Mouse (Mus musculus) bone marrow macrophage, adult 2 months (primary cell): ENCODE data around the gene Art5. TPM values are rescaled to one million over a fixed set of nuclear protein-coding genes. Genes with fewer than 3 reads are reported as not detected.

ENCODE experiments used
- H3K27ac ChIP-seq: 2 replicates; pipeline ENCODE4 v1.5.1; 2012; ENCODE audit warnings: low read depth, low read length; ENCODE audit not compliant: insufficient read depth
- H3K4me1 ChIP-seq: 2 replicates; pipeline ENCODE4 v1.6.1; 2012; ENCODE audit warnings: low read length; ENCODE audit not compliant: control insufficient read depth, insufficient read depth
- H3K4me3 ChIP-seq: 2 replicates; pipeline ENCODE4 v1.5.1; 2012; ENCODE audit warnings: mild to moderate bottlenecking, low read length, moderate library complexity; ENCODE audit not compliant: insufficient read depth
- CTCF ChIP-seq: IDR thresholded peaks from 2 replicates; pipeline ENCODE4 v1.5.1; 2012; ENCODE audit warnings: low read depth, mild to moderate bottlenecking, low read length, moderate library complexity
- POLR2A ChIP-seq: IDR thresholded peaks from 2 replicates; pipeline ENCODE4 v1.6.1; 2012; ENCODE audit warnings: mild to moderate bottlenecking, low read depth, low read length, borderline replicate concordance
- polyA plus RNA-seq: library from polyadenylated mRNA; stranded (reverse); fragments of >200 nt; gene quantifications from 2 replicates; pipeline ENCODE4 v1.2.4, GENCODE M21; 2012; ENCODE audit not compliant: missing spikeins, insufficient read depth, insufficient read length

Gene Art5
- polyA plus RNA-seq, 1 experiment, result not detected

GRCm38 (mm10) chr7:102108206-102108605, 1.1 kb downstream of the Art5 start:
- H3K27ac ChIP-seq, result no peak overlapping the region

GRCm38 (mm10) chr7:102106700-102107141, 2.6 kb downstream of the Art5 start:
- TF ChIP-seq POLR2A (no peak), CTCF (no peak)
- Histone ChIP-seq H3K4me1 (no peaks in the 10 kb centered on the region), H3K4me3 (no peak overlapping the region), H3K27ac (no peak overlapping the region)

More at GRCm38 (mm10) chr7:102108206-102108605, 1.1 kb downstream of the Art5 start:
- Histone ChIP-seq H3K4me3 (no peak overlapping the region), H3K4me1 (no peaks in the 10 kb centered on the region)
- no peak for TF ChIP-seq POLR2A
- TF ChIP-seq CTCF, result no peak

DNA sequence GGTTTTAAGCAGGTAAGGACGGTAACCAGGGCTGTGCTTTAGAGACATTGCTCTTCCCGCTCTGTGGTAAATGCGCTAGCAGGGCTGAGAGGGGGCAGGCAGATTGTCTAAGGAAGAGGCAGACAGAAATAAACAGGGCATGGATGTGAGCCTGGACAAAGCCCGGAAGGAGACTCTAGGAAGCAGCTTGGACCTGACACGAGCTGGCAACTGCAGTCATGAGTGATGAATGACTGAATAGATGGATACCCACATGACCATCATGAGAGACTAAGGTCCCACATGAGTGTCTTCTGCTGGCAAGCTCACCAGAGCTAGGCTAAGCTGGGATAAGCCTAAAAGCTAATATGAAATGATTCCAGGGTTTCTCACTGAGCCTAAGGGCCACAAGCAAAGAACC, 5.2 kb downstream of the Art5 start:
- H3K4me3 ChIP-seq, result no peak overlapping the region
- H3K27ac ChIP-seq, result no peak overlapping the region
- no peak for TF ChIP-seq CTCF
- TF ChIP-seq POLR2A, result no peak
- peaks cover 5% of the 10 kb centered on the region; the same call in 1 of the 2 replicates for H3K4me1 ChIP-seq

DNA sequence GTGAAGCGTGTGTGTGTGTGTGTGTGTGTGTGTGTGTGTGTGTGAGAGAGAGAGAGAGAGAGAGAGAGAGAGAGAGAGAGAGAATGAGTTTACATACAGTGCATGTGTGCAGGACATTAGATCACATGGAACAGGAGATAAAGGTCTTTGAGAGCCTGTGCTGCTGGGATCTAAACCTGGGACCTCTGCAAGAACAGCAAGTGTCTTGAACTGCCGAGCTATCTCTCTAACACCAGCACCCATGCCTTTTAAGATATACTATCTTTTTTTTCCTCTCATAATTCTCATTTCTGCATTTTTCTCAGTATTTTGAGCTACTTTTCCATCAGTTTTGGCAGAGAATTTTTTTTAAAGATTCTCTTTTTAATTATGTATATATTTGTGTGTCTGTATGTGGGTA, 5.7 kb downstream of the Art5 start:
- peaks cover 5% of the 10 kb centered on the region; the same call in 1 of the 2 replicates for H3K4me1 ChIP-seq
- TF ChIP-seq POLR2A (no peak), CTCF (no peak)
- no peak overlapping the region for H3K4me3 ChIP-seq
- H3K27ac ChIP-seq, result no peak overlapping the region

DNA sequence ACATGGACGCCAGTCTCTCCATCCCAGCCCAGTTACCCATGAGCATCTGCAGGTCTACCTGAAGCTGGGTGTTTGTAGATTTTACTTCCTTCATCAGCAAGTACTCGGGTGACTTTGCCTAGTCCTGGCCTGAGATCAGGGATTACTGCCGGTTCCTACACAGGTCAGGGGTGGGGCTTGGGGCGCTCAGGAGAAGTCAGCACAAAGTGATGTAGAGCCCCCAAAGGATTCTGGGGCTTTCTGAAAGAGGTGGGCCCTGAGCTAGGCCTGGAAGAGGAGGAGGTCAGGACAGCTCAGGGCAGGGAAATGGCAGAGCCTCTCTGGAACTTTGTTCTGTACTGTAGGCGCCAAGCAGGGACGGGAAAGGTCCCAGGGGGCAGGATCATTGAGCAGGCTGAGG, 6.6 kb downstream of the Art5 start:
- Histone ChIP-seq H3K27ac (no peak overlapping the region), H3K4me1 (peaks cover 5% of the 10 kb centered on the region; the same call in 1 of the 2 replicates), H3K4me3 (no peak overlapping the region)
- TF ChIP-seq CTCF (no peak), POLR2A (no peak)

GRCm38 (mm10) chr7:102102241-102102640, 7.0 kb downstream of the Art5 start:
- TF ChIP-seq POLR2A (no peak), CTCF (no peak)
- peaks cover 5% of the 10 kb centered on the region; the same call in 1 of the 2 replicates for H3K4me1 ChIP-seq
- no peak overlapping the region for H3K27ac ChIP-seq
- no peak overlapping the region for H3K4me3 ChIP-seq

DNA sequence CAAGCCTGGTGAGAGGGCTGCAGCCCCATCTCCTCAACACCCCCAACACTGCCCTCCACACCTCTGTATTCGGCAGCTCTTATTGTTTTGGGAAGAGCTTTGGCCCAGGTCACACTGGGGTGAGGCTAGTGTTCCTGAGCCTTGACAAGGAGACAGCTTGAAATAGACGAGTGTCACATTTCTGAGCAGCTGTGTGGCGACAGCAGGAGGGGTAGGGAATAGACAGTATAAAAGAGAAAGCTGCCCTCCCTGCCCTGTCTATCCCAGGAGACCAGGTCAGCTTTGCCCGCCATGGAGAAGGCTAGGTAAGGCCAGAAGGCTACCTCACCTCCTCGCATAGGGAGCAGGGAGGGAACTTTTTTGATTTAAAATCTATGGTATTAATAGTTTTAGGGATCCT, 7.8 kb downstream of the Art5 start, which contains the start of gene Art1:
Gene Art1 (plus strand): TSS at position 257 of the 400 bp plus-strand sequence.
- no peak within 1 kb of the TSS for H3K27ac ChIP-seq
- H3K4me1 ChIP-seq, result peaks cover 5% of the 10 kb centered on the region; the same call in 1 of the 2 replicates
- no peak within 1 kb of the TSS for H3K4me3 ChIP-seq
- TF ChIP-seq CTCF (no peak), POLR2A (no peak)

DNA sequence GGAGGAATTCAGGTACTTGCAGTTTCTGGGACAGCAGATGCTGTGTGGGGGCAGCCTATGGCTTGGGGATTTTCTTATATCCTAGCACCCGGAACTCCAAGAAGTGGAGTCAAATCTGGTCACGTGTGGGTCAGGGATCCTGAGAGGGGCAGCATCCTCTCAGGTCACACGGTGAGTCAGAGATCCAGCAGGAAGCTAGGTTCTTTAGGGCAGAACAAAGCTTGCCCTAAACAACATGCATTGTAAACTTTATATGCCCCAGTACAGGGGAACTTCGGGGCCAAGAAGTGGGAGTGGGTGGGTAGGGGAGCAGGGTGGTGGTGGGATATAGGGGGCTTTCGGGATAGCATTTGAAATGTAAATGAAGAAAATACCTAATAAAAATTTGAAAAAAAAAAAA, 8.4 kb downstream of the Art5 start:
- TF ChIP-seq POLR2A (no peak), CTCF (no peak)
- Histone ChIP-seq H3K27ac (no peak overlapping the region), H3K4me1 (peaks cover 5% of the 10 kb centered on the region; the same call in 1 of the 2 replicates), H3K4me3 (no peak overlapping the region)

DNA sequence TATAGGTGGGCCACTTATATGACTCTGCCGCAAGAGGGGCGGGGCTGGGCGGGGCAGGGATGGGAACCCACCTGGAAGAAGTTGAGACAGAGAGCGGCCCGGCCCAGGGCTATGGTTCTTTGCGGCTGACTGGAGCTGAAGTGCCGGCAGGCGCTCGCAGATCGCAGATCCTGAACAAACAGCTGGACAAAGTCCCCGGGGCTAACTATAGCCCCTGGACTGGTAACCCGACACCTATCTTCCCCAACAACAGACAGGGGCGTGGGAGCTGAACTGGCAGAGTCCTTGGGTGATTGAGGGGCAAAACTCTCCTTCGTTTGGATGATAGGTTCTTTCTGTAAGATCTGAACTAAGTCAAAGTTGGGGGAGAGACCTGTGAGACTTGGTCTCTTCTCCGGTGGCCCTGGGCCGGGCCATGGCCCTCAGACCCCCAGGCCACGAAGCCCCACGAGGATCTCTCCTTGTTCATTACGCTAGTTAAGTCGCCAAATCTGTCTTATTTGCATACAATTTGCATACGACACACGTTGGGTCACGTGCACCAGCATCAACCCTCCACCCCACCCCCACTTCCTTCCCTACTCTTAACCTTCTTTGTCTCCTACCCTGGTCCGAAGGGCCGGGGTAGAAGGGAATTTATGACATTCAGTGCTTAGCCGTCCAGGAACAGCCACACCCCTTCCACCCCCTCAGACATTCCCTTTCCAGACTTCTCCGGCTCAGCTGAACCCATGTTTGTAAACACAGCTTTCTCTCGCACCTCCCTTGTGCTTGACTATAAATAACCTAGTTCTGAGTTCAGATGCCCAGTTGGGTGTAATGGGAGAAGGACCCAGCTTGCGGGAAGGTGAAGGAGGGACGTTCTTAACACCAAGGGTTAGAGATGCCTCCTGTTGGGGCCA, 9.3 kb downstream of the Art5 start:
- peaks cover 5% of the 10 kb centered on the region; the same call in 1 of the 2 replicates for H3K4me1 ChIP-seq
- TF ChIP-seq POLR2A, result no peak
- 0 out of 2 replicates have a peak, but pooled peaks have one; percentile 10 for TF ChIP-seq CTCF
- peak overlapping the region; percentile 40 for H3K4me3 ChIP-seq
- no peak overlapping the region for H3K27ac ChIP-seq

DNA sequence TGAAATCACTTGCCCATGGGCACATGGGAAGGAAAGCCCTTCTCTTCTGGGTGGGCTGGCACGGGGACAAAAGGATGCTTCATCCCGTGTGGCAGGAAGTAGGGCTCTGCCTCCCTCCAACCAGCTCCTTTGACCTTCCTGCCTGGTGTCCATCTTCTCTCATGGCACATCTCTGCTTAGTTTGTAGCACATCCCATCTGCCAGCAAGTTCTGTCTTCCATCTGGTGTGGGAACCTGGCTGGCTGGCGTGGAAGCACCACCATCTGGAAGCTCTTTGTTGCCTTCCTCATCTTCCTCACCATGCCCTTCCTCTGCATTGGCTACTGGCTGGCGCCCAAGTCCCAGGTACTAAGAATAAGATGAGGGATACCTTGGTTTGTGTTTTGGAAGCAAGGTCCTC, 22.0 kb downstream of the Art5 start:
- Histone ChIP-seq H3K4me1 (no peaks in the 10 kb centered on the region), H3K4me3 (no peak overlapping the region), H3K27ac (no peak overlapping the region)
- TF ChIP-seq CTCF, result no peak
- no peak for TF ChIP-seq POLR2A
